Mouse (Mus musculus): ENCODE results near the gene Lama2. TPM values are rescaled to one million over a fixed set of nuclear protein-coding genes. Genes with fewer than 3 reads are reported as not detected.

Gene Lama2
- total RNA-seq, 2 experiments from 2014 or later, result 6.5 to 8.7 TPM

DNA sequence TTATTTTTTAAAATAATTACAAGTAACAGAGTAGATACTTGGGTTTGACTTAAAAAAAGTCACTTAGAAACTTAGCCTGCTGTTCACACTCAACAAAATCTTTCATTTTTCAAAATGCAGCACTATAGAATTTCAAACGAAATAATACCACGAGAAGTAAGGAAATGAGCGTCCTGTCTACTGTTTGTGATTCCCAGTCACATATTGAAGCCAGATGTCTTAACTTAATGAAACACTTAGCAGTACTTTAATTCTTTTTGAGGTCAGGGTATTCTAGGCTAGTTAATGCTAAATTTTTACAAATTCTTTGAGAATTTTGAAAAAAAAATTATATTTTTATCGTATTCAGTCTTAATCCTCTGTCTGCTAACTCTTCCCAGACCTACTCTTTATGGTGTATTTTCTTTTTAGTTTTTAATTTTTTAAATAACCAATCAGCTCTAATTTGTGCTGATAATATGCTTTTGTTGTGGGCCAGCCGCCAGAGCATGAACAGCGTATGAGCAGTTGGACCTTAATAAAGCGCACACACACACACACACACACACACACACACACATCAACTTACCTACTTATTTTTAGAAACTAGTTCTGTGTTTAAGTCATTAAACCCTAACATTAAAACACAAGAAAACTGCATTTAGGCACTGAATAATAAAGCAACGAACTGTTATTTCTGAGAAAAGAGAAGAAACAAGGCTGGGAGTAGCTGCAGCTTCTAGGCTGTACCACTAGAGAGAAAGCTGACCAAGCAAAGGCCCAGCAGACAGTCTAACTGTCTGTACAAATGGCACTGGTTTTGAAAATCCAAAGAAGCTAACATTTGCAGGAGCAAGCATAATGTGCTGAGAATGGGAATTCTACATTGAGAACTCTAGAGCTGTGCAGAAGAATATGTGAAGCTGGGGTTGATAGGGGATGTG, 425.3 kb downstream of the Lama2 start:
- no peak for DNase-seq (ENCODE audit: low spot score in 2 of 2)

GRCm38 (mm10) chr10:27188630-27189365, 430.8 kb downstream of the Lama2 start:
- DNase-seq (ENCODE audit: low spot score in 2 of 2), result no peak

GRCm38 (mm10) chr10:27184185-27184584, 435.4 kb downstream of the Lama2 start:
- DNase-seq (ENCODE audit: low spot score in 2 of 2), result no peak

- DNase-seq (ENCODE audit: low spot score in 2 of 2), result no peak
Observed at GRCm38 (mm10) chr10:27174271-27174670, 445.3 kb downstream of the Lama2 start.

GRCm38 (mm10) chr10:27164738-27165137, 454.8 kb downstream of the Lama2 start:
- no peak for DNase-seq (ENCODE audit: low spot score in 2 of 2)

GRCm38 (mm10) chr10:27162364-27162763, 457.2 kb downstream of the Lama2 start:
- no peak for DNase-seq (ENCODE audit: low spot score in 2 of 2)

- no peak for DNase-seq (ENCODE audit: low spot score in 2 of 2)
Observed at GRCm38 (mm10) chr10:27150220-27150619, 469.3 kb downstream of the Lama2 start.

- no peak for DNase-seq (ENCODE audit: low spot score in 2 of 2)
Observed at GRCm38 (mm10) chr10:27140422-27140821, 479.1 kb downstream of the Lama2 start.

DNA sequence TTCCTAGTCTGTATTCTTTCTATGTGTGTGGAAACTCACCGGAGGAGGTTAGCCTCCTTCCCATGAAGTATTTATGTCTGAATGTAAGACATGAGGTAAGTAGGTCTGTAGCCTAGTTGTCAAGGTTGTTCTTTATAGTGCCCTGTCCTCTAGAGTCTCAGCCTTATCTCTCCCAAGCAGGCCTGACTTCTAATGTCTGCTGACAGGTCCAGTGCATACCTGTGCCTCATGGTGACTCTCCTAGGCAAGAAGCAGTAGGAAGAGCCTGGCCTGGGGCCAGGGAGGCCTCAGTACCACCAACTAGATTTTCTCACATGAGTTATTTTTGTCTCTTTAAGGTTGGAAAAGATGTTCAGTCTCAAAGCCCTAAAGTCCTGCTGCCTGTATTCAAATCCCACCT, 483.8 kb downstream of the Lama2 start:
- DNase-seq (ENCODE audit: low spot score in 2 of 2), result no peak

DNA sequence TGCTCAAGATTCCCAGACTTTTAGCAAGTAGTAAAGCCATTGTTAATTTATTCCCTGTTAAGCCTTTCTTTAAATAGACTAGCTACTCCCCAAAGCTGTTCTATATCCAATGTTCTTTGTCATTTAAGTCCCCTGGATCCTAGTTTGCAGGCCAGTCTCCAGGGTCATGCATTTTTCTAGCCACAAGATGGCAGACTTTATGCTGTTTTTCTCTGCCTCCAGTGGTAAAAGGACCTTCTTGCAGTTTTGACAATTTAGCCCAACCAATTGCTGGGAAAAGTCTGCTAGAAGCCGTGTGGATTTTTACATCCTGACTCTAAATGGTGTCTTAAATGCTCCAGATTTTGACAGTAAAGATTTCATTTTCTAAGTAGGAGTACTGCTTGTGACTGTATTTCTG, 486.4 kb downstream of the Lama2 start:
- DNase-seq (ENCODE audit: low spot score in 2 of 2), result peak; percentile 75 to 80

DNA sequence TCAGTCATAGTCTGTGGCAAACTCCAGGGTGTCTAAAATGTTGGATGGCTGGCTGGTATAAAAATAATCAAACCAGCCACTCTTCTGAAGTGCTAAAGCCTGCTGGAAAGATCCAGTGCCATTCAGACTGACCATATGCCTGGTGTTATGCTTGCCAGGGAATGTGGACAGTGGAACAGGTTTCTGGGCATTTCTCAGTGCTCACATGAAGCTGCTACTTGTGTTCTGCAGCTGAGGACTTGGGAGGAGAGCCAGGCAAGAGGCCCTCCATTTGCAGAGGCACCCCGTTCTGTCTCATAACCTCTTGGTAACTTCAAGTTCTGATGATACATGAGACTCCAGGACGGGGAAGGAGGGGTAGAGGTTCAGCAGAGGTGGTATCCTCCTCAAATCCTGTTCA, 492.1 kb downstream of the Lama2 start:
- DNase-seq (ENCODE audit: low spot score in 2 of 2), result peak; percentile 23 to 50

DNA sequence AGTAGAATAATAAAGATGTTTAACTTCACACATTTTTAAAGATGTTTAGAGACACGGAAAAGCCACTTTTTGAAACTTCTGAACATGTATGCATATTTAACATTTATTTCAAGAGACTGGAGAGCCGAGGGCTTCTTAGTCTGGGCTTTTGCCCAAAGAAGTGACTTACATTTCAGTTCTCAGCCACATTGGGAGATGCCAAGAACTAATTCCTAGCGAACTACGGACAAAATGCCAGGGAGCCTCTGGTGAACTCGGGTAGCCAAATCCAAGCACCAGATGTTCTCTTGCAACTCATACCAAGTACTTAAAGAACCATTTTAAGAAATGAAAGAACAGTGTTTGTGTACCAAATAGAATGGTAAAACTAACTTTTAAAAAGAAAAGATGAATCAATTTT, 495.8 kb downstream of the Lama2 start:
- DNase-seq (ENCODE audit: low spot score in 2 of 2), result peak in 1 of 2 experiments; percentile 14

DNA sequence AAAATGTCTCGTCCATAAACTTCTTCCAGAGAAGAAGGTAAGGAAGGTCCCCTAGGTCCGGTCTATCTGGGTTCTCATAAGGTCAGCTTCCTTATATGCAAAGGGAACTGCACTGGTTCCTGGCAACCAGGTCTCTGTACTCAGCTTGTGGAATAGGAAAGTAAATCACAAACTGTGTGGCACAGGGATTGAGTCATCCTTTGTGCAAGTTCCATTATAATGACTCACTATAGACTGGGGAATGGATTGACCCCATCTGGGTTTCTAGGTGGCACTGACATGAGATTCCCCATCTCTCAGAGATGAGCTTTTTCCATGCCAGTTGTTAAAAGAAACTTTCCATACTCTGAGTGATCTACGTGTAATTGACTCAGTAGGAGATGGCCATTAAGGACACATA, 501.7 kb downstream of the Lama2 start:
- no peak for DNase-seq (ENCODE audit: low spot score in 2 of 2)

DNA sequence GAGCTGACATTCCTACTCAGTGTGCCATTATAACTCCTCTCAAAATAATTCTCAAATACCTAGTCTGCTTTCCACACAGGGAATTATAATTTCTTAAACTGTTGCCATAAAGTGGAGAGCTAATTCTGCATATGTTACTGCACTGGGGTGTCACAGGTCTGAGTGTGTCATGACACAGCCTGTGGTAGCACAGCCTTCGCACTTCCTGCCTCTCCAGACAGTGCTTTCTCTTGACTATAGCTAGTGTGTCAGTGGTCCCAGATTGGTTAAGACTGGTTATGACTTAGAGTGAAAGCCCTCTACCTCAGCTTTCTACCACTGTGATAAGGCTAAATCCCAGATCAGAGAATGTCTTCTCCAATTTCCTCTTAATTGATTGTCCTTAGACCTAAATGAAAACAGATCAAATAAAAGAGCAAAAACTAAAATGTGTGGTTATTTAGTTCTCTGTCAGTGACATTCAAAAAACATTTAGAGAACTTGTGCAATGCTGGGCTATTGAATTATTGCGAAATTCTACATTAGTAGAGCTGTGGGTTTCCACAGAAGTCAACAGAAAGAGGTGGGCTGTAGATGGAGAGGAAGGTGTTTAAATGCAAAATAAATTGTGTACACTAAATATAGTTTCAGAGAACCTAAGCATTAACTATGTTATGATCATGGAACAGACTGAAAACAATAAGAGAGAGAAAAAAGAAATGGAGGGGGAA, 502.5 kb downstream of the Lama2 start:
- no peak for DNase-seq (ENCODE audit: low spot score in 2 of 2)

DNA sequence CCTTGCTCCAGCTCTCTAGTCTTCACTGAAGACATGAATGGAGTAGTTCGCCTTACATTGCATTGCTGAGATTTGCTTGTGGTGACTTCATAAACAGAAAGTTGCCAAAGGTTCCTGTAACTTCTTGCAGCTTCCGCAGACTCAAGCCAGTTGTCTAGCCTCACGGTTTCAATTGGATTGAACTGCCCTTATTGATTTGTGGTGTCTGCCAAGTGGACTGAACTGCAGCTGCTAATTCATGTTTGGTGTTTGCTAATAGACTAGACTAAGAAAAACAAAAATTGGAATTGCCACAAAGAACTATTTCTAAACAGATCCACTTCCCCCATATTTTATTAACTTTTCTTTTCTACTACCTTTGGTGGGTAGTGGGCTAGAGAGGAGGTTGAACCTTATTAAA, 505.4 kb downstream of the Lama2 start:
- no peak for DNase-seq (ENCODE audit: low spot score in 2 of 2)

- peak in 1 of 2 experiments; percentile 2 for DNase-seq (ENCODE audit: low spot score in 2 of 2)
Observed at GRCm38 (mm10) chr10:27103811-27104210, 515.7 kb downstream of the Lama2 start.

DNA sequence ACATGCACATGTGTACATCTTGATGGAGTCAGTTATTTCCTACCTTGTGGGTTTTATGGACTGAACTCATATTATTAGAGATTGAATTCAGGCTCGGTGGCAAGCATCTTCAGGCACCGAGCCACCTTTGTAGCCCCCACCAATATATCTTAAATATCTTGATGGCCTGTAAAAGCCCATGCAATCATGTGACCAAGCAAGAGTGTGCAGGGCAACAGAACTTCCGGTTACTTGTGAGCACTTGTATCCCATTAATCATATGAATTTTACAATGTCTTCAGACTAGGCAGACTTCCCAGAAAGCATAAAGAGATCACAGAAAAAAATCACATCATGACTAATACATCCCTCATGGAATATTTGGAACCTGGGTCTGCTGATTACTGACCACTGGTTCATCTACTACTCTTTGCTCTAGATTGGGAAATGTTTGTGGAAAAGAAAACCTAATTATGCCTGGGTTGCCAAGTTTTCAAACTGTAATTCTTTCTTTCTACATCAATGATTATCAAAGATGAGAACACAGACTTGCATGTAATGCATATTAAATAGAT, 517.7 kb downstream of the Lama2 start:
- DNase-seq (ENCODE audit: low spot score in 2 of 2), result no peak

DNA sequence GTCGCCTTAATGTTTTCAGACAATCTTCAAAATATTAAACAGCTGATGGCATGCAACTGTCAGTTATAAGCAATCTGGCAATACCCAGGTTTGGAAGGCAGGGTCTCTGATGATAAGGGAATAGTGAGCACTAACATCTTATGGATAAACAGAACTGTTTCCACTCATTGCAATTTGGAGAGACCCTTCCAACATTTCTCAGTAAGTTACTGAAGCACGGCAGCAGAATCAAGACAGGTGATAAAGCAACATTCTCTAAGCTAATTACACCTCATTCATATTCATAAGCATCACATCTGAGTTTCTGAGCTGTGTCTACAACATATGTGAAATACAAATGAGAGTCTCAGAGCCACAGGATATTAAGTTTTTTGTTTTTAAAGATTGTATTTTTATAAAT, 542.4 kb downstream of the Lama2 start:
- no peak for DNase-seq (ENCODE audit: low spot score in 2 of 2)

DNA sequence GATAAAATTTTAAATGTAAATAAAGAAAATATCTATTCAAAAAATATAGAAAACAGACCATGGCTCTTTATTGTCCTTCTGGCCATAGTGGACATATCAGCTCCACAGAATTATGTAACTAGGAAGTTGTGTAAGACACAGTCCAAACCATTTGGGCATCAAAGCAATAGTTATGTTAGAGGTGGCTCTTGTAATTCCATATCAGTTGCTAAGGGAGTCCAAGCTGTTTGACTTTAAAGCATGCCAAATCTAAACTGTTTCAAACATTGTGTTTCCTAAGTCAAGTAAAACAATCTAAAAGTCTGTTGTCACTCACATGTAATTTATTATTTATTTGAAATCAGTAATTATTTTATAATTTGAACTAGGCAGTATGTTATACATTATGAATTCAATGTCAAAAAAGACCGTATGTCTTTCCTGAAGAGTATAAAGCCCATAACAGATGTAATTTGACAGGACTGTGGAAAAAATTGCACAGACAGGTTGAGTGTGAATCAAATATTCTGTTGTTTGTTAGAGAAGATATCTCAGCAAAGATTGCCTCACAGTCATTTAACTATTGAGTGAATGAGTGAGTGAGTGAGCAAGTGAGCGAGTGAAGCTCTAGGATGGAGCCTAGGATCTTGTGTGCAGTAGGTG, 550.6 kb downstream of the Lama2 start:
- DNase-seq (ENCODE audit: low spot score in 2 of 2), result no peak

DNA sequence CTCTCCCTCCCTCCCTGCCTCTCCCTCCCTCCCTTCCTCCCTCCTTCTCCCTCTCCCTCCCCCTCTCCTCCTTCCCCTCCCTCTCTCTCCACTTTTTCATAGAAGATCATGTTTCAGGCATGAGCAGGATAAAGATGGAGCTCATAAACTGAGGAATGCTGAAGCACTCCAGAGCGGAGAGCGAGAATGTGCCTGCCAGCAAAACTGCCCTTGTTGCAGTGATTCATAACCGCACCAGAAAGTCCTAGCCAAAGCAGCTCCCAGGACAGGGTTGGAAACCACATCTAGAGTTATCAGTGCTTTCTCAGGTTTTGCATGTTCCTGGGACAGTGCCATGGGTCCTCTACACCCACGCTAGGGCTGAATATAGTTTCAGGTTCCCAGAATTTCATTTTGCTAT, 555.9 kb downstream of the Lama2 start:
- DNase-seq (ENCODE audit: low spot score in 2 of 2), result no peak

DNA sequence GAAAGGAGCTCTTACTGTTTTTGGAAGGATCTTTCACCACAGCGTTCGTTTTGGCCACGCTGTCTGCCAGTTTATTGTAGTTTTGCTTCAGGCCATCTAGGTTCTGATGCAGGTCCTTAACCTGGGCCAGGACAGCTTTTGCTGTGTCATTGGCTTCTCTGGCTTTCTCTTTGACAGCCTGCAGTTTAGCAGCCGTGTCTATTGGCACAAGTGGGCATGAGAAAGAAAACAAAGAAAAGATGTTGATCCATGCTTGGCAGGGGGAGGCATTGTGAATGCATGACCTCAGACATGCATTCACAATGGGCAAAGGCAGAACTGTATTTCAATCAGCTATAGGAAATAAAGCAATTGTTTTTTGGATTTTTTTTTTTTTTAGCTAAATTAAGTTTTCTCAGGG, 565.1 kb downstream of the Lama2 start:
- DNase-seq (ENCODE audit: low spot score in 2 of 2), result no peak
